15 mouse cellular contexts compared by ENCODE assay signal in genomic region chr4:123000130-123000529, GRCm38 (mm10). TPM values are rescaled to one million over a fixed set of nuclear protein-coding genes. Genes with fewer than 3 reads are reported as not detected.
DNase-seq lines count a peak whose midpoint lies in the region; ATAC-seq lines count a peak whose summit lies in the region.
"Had no signal": no experiment of that assay in that cellular context is flagged by ENCODE, and none has a peak within 500 bp of the region (broad histone marks: within the 10 kb centered on the region; RNA-seq: fewer than 3 reads in every experiment).

No protein-coding gene starts in this region.

- no peaks in the 10 kb centered on the region for H3K9me3 ChIP-seq in neural tube, embryonic 11.5 days (ENCODE audit: control insufficient read depth, low read length)
- H3K9me3 ChIP-seq in hindbrain, embryonic 14.5 days (ENCODE audit: control insufficient read depth, low read length) = no peaks in the 10 kb centered on the region
- no peaks in the 10 kb centered on the region for H3K9me3 ChIP-seq in midbrain, embryonic 14.5 days (ENCODE audit: control insufficient read depth, low read length)
- H3K9me3 ChIP-seq: lung, embryonic 15.5 days had no signal

- ATAC-seq in neural tube, embryonic 11.5 days (ENCODE audit: insufficient read depth, low FRiP score, low TSS enrichment) = no peak
- ATAC-seq in hindbrain, embryonic 14.5 days (ENCODE audit: low FRiP score) = no peak
- ATAC-seq in midbrain, embryonic 14.5 days (ENCODE audit: low FRiP score, low TSS enrichment) = no peak

- H3K36me3 ChIP-seq in neural tube, embryonic 11.5 days (ENCODE audit: control insufficient read depth, insufficient read depth, low read length) = no peaks in the 10 kb centered on the region
- H3K36me3 ChIP-seq in hindbrain, embryonic 14.5 days (replicated peaks; ENCODE audit: control insufficient read depth, insufficient read depth) = peaks cover 34% of the 10 kb centered on the region
- peaks cover 40% of the 10 kb centered on the region for H3K36me3 ChIP-seq in midbrain, embryonic 14.5 days (ENCODE audit: control insufficient read depth, insufficient read depth, low read length)
- H3K36me3 ChIP-seq: lung, embryonic 15.5 days had no signal

- peak overlapping the region; percentile 94 for H3K27ac ChIP-seq in neural tube, embryonic 11.5 days (ENCODE audit: low read depth, low read length)
- peak overlapping the region; percentile 92 for H3K27ac ChIP-seq in hindbrain, embryonic 14.5 days
- H3K27ac ChIP-seq in midbrain, embryonic 14.5 days (replicated peaks; ENCODE audit: low read depth, low read length) = peak overlapping the region; percentile 93
- H3K27ac ChIP-seq: lung, embryonic 15.5 days; stomach, postnatal 0 days had no signal

- H3K4me2 ChIP-seq in neural tube, embryonic 11.5 days (ENCODE audit: low read depth) = peak overlapping the region; percentile 51
- peak overlapping the region; percentile 73 for H3K4me2 ChIP-seq in hindbrain, embryonic 14.5 days (replicated peaks)
- peak overlapping the region; percentile 85 for H3K4me2 ChIP-seq in midbrain, embryonic 14.5 days (ENCODE audit: low read length)
- H3K4me2 ChIP-seq: lung, embryonic 15.5 days had no signal

- H3K9ac ChIP-seq in neural tube, embryonic 11.5 days (ENCODE audit: low read length) = peak overlapping the region; percentile 68
- peak overlapping the region; percentile 71 for H3K9ac ChIP-seq in hindbrain, embryonic 14.5 days
- H3K9ac ChIP-seq in midbrain, embryonic 14.5 days (replicated peaks; ENCODE audit: low read length) = peak overlapping the region; percentile 94
- H3K9ac ChIP-seq: lung, embryonic 15.5 days had no signal

- intact Hi-C loops in left cerebral cortex, postnatal 4 days (cut with DNase I) = no loop called here

- 36% methylated on average over 14 of the region's 14 CpGs for WGBS in neural tube, embryonic 11.5 days
- 18% methylated on average over 14 of the region's 14 CpGs for WGBS in hindbrain, embryonic 14.5 days
- 8% methylated on average over 14 of the region's 14 CpGs for WGBS in midbrain, embryonic 14.5 days

- H3K4me1 ChIP-seq in neural tube, embryonic 11.5 days (ENCODE audit: control insufficient read depth, insufficient read depth, low read length) = peaks cover 20% of the 10 kb centered on the region
- H3K4me1 ChIP-seq in hindbrain, embryonic 14.5 days (replicated peaks; ENCODE audit: control insufficient read depth, insufficient read depth, low read length) = peaks cover 42% of the 10 kb centered on the region
- peaks cover 28% of the 10 kb centered on the region for H3K4me1 ChIP-seq in midbrain, embryonic 14.5 days (ENCODE audit: control insufficient read depth, insufficient read depth, low read length)

- no peaks in the 10 kb centered on the region for H3K27me3 ChIP-seq in neural tube, embryonic 11.5 days (ENCODE audit: control insufficient read depth, insufficient read depth, low read length)
- no peaks in the 10 kb centered on the region for H3K27me3 ChIP-seq in hindbrain, embryonic 14.5 days (ENCODE audit: control insufficient read depth, insufficient read depth, low read length)
- no peaks in the 10 kb centered on the region for H3K27me3 ChIP-seq in midbrain, embryonic 14.5 days (ENCODE audit: control insufficient read depth, insufficient read depth, low read length)

- DNase-seq in neural tube, embryonic 11.5 days (ENCODE audit: low spot score) = no peak
- no peak for DNase-seq in neural tube, embryonic 10.5 days (ENCODE audit: extremely low spot score, low spot score)
- DNase-seq in hindbrain, embryonic 14.5 days (ENCODE audit: low spot score) = no peak
- no peak for DNase-seq in midbrain, embryonic 14.5 days
- DNase-seq in MN1 (ENCODE audit: low spot score) = no peak
- no peak for DNase-seq in liver
- no peak for DNase-seq in left cerebral cortex, postnatal 4 days
- no peak for DNase-seq in frontal cortex, adult 2 months (ENCODE audit: extremely low spot score in 1 of 2, low spot score in 1 of 2)
- DNase-seq: cerebellum, adult 11 months; kidney, adult 11 months; kidney, postnatal 4 days had no signal

- H3K4me3 ChIP-seq in neural tube, embryonic 11.5 days (ENCODE audit: low read depth, low read length) = peak overlapping the region; percentile 40; the same call in 1 of the 2 replicates
- H3K4me3 ChIP-seq in hindbrain, embryonic 14.5 days (replicated peaks; ENCODE audit: low read length) = peak overlapping the region; percentile 89
- peak overlapping the region; percentile 80 for H3K4me3 ChIP-seq in midbrain, embryonic 14.5 days (replicated peaks; ENCODE audit: low read depth, low read length)
- H3K4me3 ChIP-seq: lung, embryonic 15.5 days had no signal

RNA-seq across cellular contexts. Expression of gene Mycl, which starts 4.7 kb away (rescaled TPM):
- polyA plus RNA-seq in neural tube, embryonic 11.5 days (2014; fragmentation: Nextera tagmentation; extraction: Ambion mirVana) = 95.5 and 101 TPM in 2 replicates
- polyA plus RNA-seq in hindbrain, embryonic 14.5 days (2014; fragmentation: Nextera tagmentation; extraction: Ambion mirVana) = 68.7 and 71.9 TPM in 2 replicates
- polyA plus RNA-seq in midbrain, embryonic 14.5 days (2014; fragmentation: Nextera tagmentation; extraction: Ambion mirVana) = 87.7 and 112 TPM in 2 replicates
- total RNA-seq in left cerebral cortex, postnatal 4 days (2021) = 10 to 100 TPM; 60.5 to 66.1 TPM
- polyA plus RNA-seq in frontal cortex, adult 2 months (2012; rRNA removed) = 10.0 and 12.0 TPM in 2 replicates

RNA-seq across cellular contexts. Expression of gene Trit1, which starts 16.3 kb away (rescaled TPM):
- 22.3 and 25.4 TPM in 2 replicates for polyA plus RNA-seq in neural tube, embryonic 11.5 days (2014; fragmentation: Nextera tagmentation; extraction: Ambion mirVana)
- 19.8 and 24.6 TPM in 2 replicates for polyA plus RNA-seq in hindbrain, embryonic 14.5 days (2014; fragmentation: Nextera tagmentation; extraction: Ambion mirVana)
- 27.0 and 29.1 TPM in 2 replicates for polyA plus RNA-seq in midbrain, embryonic 14.5 days (2014; fragmentation: Nextera tagmentation; extraction: Ambion mirVana)
- total RNA-seq in left cerebral cortex, postnatal 4 days (2021) = 10 to 100 TPM; 29.9 to 30.5 TPM
- 17.7 and 18.2 TPM in 2 replicates for polyA plus RNA-seq in frontal cortex, adult 2 months (2012; rRNA removed)

RNA-seq across cellular contexts. Expression of gene Mfsd2a, which starts 39.1 kb away (rescaled TPM):
- 18.0 and 18.1 TPM in 2 replicates for polyA plus RNA-seq in neural tube, embryonic 11.5 days (2014; fragmentation: Nextera tagmentation; extraction: Ambion mirVana)
- 27.9 and 28.3 TPM in 2 replicates for polyA plus RNA-seq in hindbrain, embryonic 14.5 days (2014; fragmentation: Nextera tagmentation; extraction: Ambion mirVana)
- polyA plus RNA-seq in midbrain, embryonic 14.5 days (2014; fragmentation: Nextera tagmentation; extraction: Ambion mirVana) = 31.2 and 33.4 TPM in 2 replicates
- total RNA-seq in left cerebral cortex, postnatal 4 days (2021) = 10 to 100 TPM; 35.4 TPM
- polyA plus RNA-seq in frontal cortex, adult 2 months (2012; rRNA removed) = 40.7 and 40.8 TPM in 2 replicates
- total RNA-seq: heart, adult 8-10 months; heart, postnatal 25 days had no signal
